Mouse (Mus musculus) liver, embryonic 13.5 days (tissue): ENCODE results near the gene Gm17078. TPM values are rescaled to one million over a fixed set of nuclear protein-coding genes. Genes with fewer than 3 reads are reported as not detected.
"Not testable (repeated sequence)": the region's sequence is repeated elsewhere in the genome, so short reads cannot be mapped to it uniquely, and the experiment has no call there.

ENCODE experiments used
- ATAC-seq: fragments of 200-750 bp; cut with Nextera tagmentation; 2 replicates; pipeline ENCODE4 v1.8.0; 2017; ENCODE audit warnings: low read depth, mild to moderate bottlenecking, moderate number of reproducible peaks, moderate library complexity
- DNase-seq: peaks from one replicate; pipeline ENCODE4 v3.0.0; 2022
- H3K27ac ChIP-seq: fragments of 300-500 bp; sonication (generic); 2 replicates; pipeline ENCODE4 v1.5.1; 2015; ENCODE audit warnings: moderate library complexity, mild to moderate bottlenecking, inconsistent platforms
- H3K27me3 ChIP-seq: fragments of 300-500 bp; sonication (generic); 2 replicates; pipeline ENCODE4 v1.6.1; 2015; ENCODE audit warnings: mild to moderate bottlenecking, inconsistent platforms
- H3K36me3 ChIP-seq: fragments of 300-500 bp; sonication (generic); 2 replicates; pipeline ENCODE4 v1.6.1; 2015; ENCODE audit warnings: mild to moderate bottlenecking, inconsistent platforms
- H3K4me1 ChIP-seq: fragments of 300-500 bp; sonication (generic); replicated peaks from 2 replicates; pipeline ENCODE4 v1.6.1; 2015; ENCODE audit warnings: inconsistent platforms
- H3K4me2 ChIP-seq: fragments of 300-500 bp; sonication (generic); 2 replicates; pipeline ENCODE4 v1.6.1; 2015; ENCODE audit warnings: inconsistent platforms, mild to moderate bottlenecking, moderate library complexity
- H3K4me3 ChIP-seq: fragments of 300-500 bp; sonication (generic); replicated peaks from 2 replicates; pipeline ENCODE4 v1.5.1; 2015; ENCODE audit warnings: mild to moderate bottlenecking, inconsistent platforms
- H3K9ac ChIP-seq: fragments of 300-500 bp; sonication (generic); 2 replicates; pipeline ENCODE4 v1.6.1; 2015; ENCODE audit warnings: mild to moderate bottlenecking, inconsistent platforms
- H3K9me3 ChIP-seq: fragments of 300-500 bp; sonication (generic); replicated peaks from 2 replicates; pipeline ENCODE4 v1.6.1; 2016; ENCODE audit warnings: inconsistent platforms
- WGBS: fragments of 180-500 bp; shearing (Covaris S2); methylation state at CpG from one replicate; pipeline ENCODE4 v1.1.7; 2015; ENCODE audit not compliant: insufficient replicate concordance; 5-methylcytosine and 5-hydroxymethylcytosine counted together
- polyA plus RNA-seq: library from polyadenylated mRNA; unstranded; fragments of >200 nt; fragmentation: Nextera tagmentation; extraction: Ambion mirVana; gene quantifications from 2 replicates; pipeline ENCODE4 v1.2.1, GENCODE M21; 2015

The Gm17078 gene
- polyA plus RNA-seq: not detected in 2 replicates

DNA sequence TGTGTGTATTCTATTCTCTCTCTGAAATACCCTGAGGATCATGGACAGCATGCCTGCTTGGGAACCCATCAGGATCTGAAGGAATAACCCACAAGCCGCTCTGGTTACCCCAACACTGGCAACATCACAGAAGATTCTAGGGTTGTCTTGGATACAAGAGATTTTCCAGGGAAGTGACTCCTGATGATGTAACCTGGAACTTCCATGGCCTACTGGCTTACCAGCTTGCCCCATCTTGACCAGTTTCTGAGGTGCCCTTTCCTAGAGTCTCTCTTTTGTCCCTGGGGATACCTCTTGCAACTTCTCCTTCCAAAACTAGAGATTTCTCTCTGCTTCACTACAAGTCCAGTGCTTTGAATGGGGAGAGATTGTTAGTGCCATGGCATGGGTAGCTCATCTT, at the start of gene Gm17078:
Gene Gm17078, minus strand, starts transcription at position 101 of the 400 bp plus-strand sequence.
- H3K4me2 ChIP-seq: no peak within 1 kb of the TSS
- H3K9me3 ChIP-seq: no peaks in the 10 kb centered on the region
- 59% methylated on average over 1 of the region's 1 CpGs for WGBS
- ATAC-seq (no peak), DNase-seq (no peak)
- no peak within 1 kb of the TSS for H3K4me3 ChIP-seq
- no peaks in the 10 kb centered on the region for H3K4me1 ChIP-seq
- no peak within 1 kb of the TSS for H3K27ac ChIP-seq
- H3K9ac ChIP-seq: no peak within 1 kb of the TSS
- H3K27me3 ChIP-seq: no peaks in the 10 kb centered on the region
- no peaks in the 10 kb centered on the region for H3K36me3 ChIP-seq

- H3K27ac ChIP-seq, ATAC-seq, H3K9me3 ChIP-seq, H3K36me3 ChIP-seq, H3K9ac ChIP-seq, H3K4me2 ChIP-seq, DNase-seq, H3K4me3 ChIP-seq, H3K27me3 ChIP-seq, H3K4me1 ChIP-seq: not testable (repeated sequence)
- WGBS: 54% methylated on average over 1 of the region's 1 CpGs
These were observed 24.5 kb upstream of the Gm17078 start, which contains the start of gene Gm4181 for GRCm38 (mm10) chr14:51635566-51635965. Gene Gm4181 (minus strand): TSS chr14:51635666.

GRCm38 (mm10) chr14:51632426-51632825, 21.3 kb upstream of the Gm17078 start:
- H3K4me2 ChIP-seq, ATAC-seq, H3K27ac ChIP-seq, H3K9ac ChIP-seq, H3K9me3 ChIP-seq, DNase-seq, H3K4me3 ChIP-seq, H3K27me3 ChIP-seq, H3K36me3 ChIP-seq, H3K4me1 ChIP-seq: not testable (repeated sequence)
- WGBS: 81% methylated on average over 1 of the region's 1 CpGs

DNA sequence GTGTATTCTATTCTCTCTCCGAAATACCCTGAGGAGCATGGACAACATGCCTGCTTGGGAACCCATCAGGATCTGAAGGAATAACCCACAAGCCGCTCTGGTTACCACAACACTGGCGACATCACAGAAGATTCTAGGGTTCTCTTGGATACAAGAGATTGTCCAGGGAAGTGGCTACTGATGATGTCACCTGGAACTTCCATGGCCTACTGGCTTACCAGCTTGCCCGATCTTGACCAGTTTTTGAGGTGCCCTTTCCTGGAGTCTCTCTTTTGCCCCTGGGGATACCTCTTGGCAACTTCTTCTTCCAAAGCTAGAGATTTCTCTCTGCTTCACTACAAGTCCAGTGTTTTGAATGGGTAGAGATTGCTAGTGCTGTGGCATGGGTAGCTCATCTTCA, 19.1 kb downstream of the Gm17078 start, which contains the start of gene Gm17174:
Gene Gm17174, minus strand, starts transcription at position 101 of the 400 bp plus-strand sequence.
- not testable (repeated sequence) for H3K4me1 ChIP-seq, H3K27ac ChIP-seq, H3K27me3 ChIP-seq, H3K4me3 ChIP-seq, H3K9me3 ChIP-seq, H3K36me3 ChIP-seq, ATAC-seq, DNase-seq, H3K4me2 ChIP-seq, H3K9ac ChIP-seq
- WGBS: 61% methylated on average over 4 of the region's 4 CpGs

DNA sequence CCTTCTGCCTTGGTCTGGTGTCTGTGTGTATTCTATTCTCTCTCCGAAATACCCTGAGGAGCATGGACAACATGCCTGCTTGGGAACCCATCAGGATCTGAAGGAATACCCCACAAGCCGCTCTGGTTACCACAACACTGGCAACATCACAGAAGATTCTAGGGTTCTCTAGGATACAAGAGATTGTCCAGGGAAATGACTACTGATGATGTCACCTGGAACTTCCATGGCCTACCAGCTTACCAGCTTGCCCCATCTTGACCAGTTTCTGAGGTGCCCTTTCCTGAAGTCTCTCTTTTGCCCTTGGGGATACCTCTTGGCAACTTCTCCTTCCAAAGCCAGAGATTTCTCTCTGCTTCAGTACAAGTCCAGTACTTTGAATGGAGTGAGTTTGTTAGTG, 37.1 kb downstream of the Gm17078 start, which contains the start of gene Gm17175:
Gene Gm17175, minus strand, starts transcription at position 101 of the 400 bp plus-strand sequence.
- not testable (repeated sequence) for H3K27ac ChIP-seq, H3K4me2 ChIP-seq, H3K4me3 ChIP-seq, H3K36me3 ChIP-seq, H3K9me3 ChIP-seq, H3K27me3 ChIP-seq, H3K9ac ChIP-seq, ATAC-seq, H3K4me1 ChIP-seq, DNase-seq
- WGBS: 48% methylated on average over 2 of the region's 2 CpGs

Other genes starting within 250 kb of the Gm17078 start
- not detected in 2 replicates for gene Gm7247, start 249.6 kb downstream of the Gm17078 start, polyA plus RNA-seq
- not detected in 2 replicates for gene Vmn2r88, start 200.5 kb downstream of the Gm17078 start, polyA plus RNA-seq
- not detected in 2 replicates for gene Vmn2r89, start 159.5 kb downstream of the Gm17078 start, polyA plus RNA-seq
- 0.09 and 0.22 TPM in 2 replicates for gene Gm5622, start 58.5 kb downstream of the Gm17078 start, polyA plus RNA-seq
- gene Gm17175, start 37.2 kb downstream of the Gm17078 start, polyA plus RNA-seq: not detected in 2 replicates
- not detected in 2 replicates for gene Gm17174, start 19.2 kb downstream of the Gm17078 start, polyA plus RNA-seq
- gene Gm4181, start 24.4 kb upstream of the Gm17078 start, polyA plus RNA-seq: not detected in 2 replicates
- not detected in 2 replicates for gene Gm17079, start 84.2 kb upstream of the Gm17078 start, polyA plus RNA-seq
- gene Gm5800, start 105.9 kb upstream of the Gm17078 start, polyA plus RNA-seq: not detected in 2 replicates
- not detected in 2 replicates for gene Ang4, start 162.3 kb upstream of the Gm17078 start, polyA plus RNA-seq
- gene AY358078, start 188.7 kb upstream of the Gm17078 start, polyA plus RNA-seq: not detected in 2 replicates
- gene Ear6, start 242.4 kb upstream of the Gm17078 start, polyA plus RNA-seq: 9.8 and 10.1 TPM in 2 replicates